Mouse (Mus musculus) splenic B cell, adult 2 months (primary cell): ENCODE measurements around the gene Crygb.

Source experiments
- DNase-seq: peaks from one replicate; pipeline ENCODE4 v3.0.0-alpha.2; 2011; ENCODE audit warnings: low read depth, low spot score
- H3K27me3 ChIP-seq: 2 replicates; pipeline ENCODE4 v1.6.1; 2012; ENCODE audit warnings: mild to moderate bottlenecking, low read length, moderate library complexity, mixed read lengths; ENCODE audit not compliant: control insufficient read depth, poor library complexity, insufficient read depth, severe bottlenecking
- H3K36me3 ChIP-seq: 2 replicates; pipeline ENCODE4 v1.6.1; 2012; ENCODE audit warnings: mild to moderate bottlenecking, low read length, moderate library complexity, mixed read lengths; ENCODE audit not compliant: control insufficient read depth, poor library complexity, insufficient read depth, severe bottlenecking

Gene Crygb

GRCm38 (mm10) chr1:65043433-65043832, 38.7 kb downstream of the Crygb start:
- Histone ChIP-seq H3K36me3 (no peaks in the 10 kb centered on the region), H3K27me3 (no peaks in the 10 kb centered on the region)
- DNase-seq: no peak

GRCm38 (mm10) chr1:65041837-65042236, 40.3 kb downstream of the Crygb start:
- Histone ChIP-seq H3K36me3 (no peaks in the 10 kb centered on the region), H3K27me3 (no peaks in the 10 kb centered on the region)
- DNase-seq: no peak

GRCm38 (mm10) chr1:65040806-65041205, 41.3 kb downstream of the Crygb start:
- no peaks in the 10 kb centered on the region for H3K36me3 ChIP-seq
- DNase-seq: no peak
- H3K27me3 ChIP-seq: no peaks in the 10 kb centered on the region

- Histone ChIP-seq H3K36me3 (no peaks in the 10 kb centered on the region), H3K27me3 (no peaks in the 10 kb centered on the region)
- no peak for DNase-seq
These were observed 42.4 kb downstream of the Crygb start for GRCm38 (mm10) chr1:65039679-65040078.

- Histone ChIP-seq H3K36me3 (no peaks in the 10 kb centered on the region), H3K27me3 (no peaks in the 10 kb centered on the region)
- no peak for DNase-seq
These were observed 44.5 kb downstream of the Crygb start for GRCm38 (mm10) chr1:65037542-65037941.

- Histone ChIP-seq H3K36me3 (no peaks in the 10 kb centered on the region), H3K27me3 (no peaks in the 10 kb centered on the region)
- DNase-seq: no peak
These were observed 46.6 kb downstream of the Crygb start for GRCm38 (mm10) chr1:65035513-65035912.

GRCm38 (mm10) chr1:65032641-65033040, 49.4 kb downstream of the Crygb start, which contains the start of gene Akr1cl:
Gene Akr1cl, minus strand, starts transcription at chr1:65032759.
- DNase-seq: no peak
- H3K27me3 ChIP-seq: no peaks in the 10 kb centered on the region
- no peaks in the 10 kb centered on the region for H3K36me3 ChIP-seq
